Mouse (Mus musculus) myocyte (in vitro differentiated cells): Measurements from ENCODE around the gene Slc25a27. TPM values are rescaled to one million over a fixed set of nuclear protein-coding genes. Genes with fewer than 3 reads are reported as not detected.

Experiments
- H3K27me3 ChIP-seq: one replicate; pipeline ENCODE4 v1.6.1; 2011; ENCODE audit not compliant: control insufficient read depth, insufficient read depth, insufficient read length
- H3K36me3 ChIP-seq: one replicate; pipeline ENCODE4 v1.6.1; 2011; ENCODE audit not compliant: control insufficient read depth, insufficient read depth
- H3K4me2 ChIP-seq: one replicate; pipeline ENCODE4 v1.6.1; 2011; ENCODE audit warnings: low read depth, control low read depth
- H3K4me3 ChIP-seq: one replicate; pipeline ENCODE4 v1.5.1; 2011; ENCODE audit warnings: mild to moderate bottlenecking, control low read depth, moderate library complexity
- H3K79me2 ChIP-seq: one replicate; pipeline ENCODE4 v1.6.1; 2011; ENCODE audit not compliant: control insufficient read depth, insufficient read depth
- H3ac ChIP-seq: one replicate; pipeline ENCODE4 v1.6.1; 2011; ENCODE audit not compliant: control insufficient read depth, insufficient read length
- CEBPB ChIP-seq: IDR thresholded peaks from 2 replicates; pipeline ENCODE4 v1.6.1; 2011; ENCODE audit warnings: mild to moderate bottlenecking, moderate library complexity; ENCODE audit not compliant: poor library complexity, insufficient read depth, severe bottlenecking
- E2F4 ChIP-seq: IDR thresholded peaks from one replicate; pipeline ENCODE4 v1.6.1; 2011; ENCODE audit warnings: mild to moderate bottlenecking, control low read depth, moderate library complexity; ENCODE audit not compliant: insufficient read depth
- MAX ChIP-seq: IDR thresholded peaks from one replicate; pipeline ENCODE4 v1.6.1; 2011; ENCODE audit warnings: low read depth, mild to moderate bottlenecking, control low read depth
- MYOD1 ChIP-seq, 3 experiments: IDR thresholded peaks; one replicate each; pipeline ENCODE4 v1.6.1; 2011; ENCODE audit warnings: control low read depth in 2 of 3, low read depth in 2 of 3, mild to moderate bottlenecking in 2 of 3, moderate library complexity in 1 of 3; ENCODE audit not compliant: insufficient read length in 2 of 3, control insufficient read depth in 1 of 3
- MYOG ChIP-seq, 3 experiments: IDR thresholded peaks; one replicate each; pipeline ENCODE4 v1.6.1; 2011; ENCODE audit warnings: control low read depth in 2 of 3, low read depth in 2 of 3, mild to moderate bottlenecking in 2 of 3; ENCODE audit not compliant: insufficient read length in 2 of 3, control insufficient read depth in 1 of 3, insufficient read depth in 1 of 3
- POLR2A ChIP-seq: IDR thresholded peaks from one replicate; pipeline ENCODE4 v1.6.1; 2011; ENCODE audit warnings: low read depth, mild to moderate bottlenecking, control low read depth, moderate library complexity; ENCODE audit not compliant: insufficient read length
- POLR2AphosphoS2 ChIP-seq: IDR thresholded peaks from one replicate; pipeline ENCODE4 v1.6.1; 2011; ENCODE audit warnings: low read depth, control low read depth; ENCODE audit not compliant: insufficient read length
- REST ChIP-seq: IDR thresholded peaks from one replicate; pipeline ENCODE4 v1.6.1; 2011; ENCODE audit warnings: mild to moderate bottlenecking, control low read depth, moderate library complexity; ENCODE audit not compliant: insufficient read depth, insufficient read length
- SRF ChIP-seq: IDR thresholded peaks from one replicate; pipeline ENCODE4 v1.6.1; 2011; ENCODE audit warnings: low read depth; ENCODE audit not compliant: control insufficient read depth, insufficient read length
- TCF12 ChIP-seq: IDR thresholded peaks from one replicate; pipeline ENCODE4 v1.6.1; 2011; ENCODE audit warnings: mild to moderate bottlenecking, control low read depth; ENCODE audit not compliant: poor library complexity, insufficient read depth, severe bottlenecking
- TCF3 ChIP-seq: IDR thresholded peaks from one replicate; pipeline ENCODE4 v1.6.1; 2011; ENCODE audit warnings: low read depth, control low read depth; ENCODE audit not compliant: insufficient read length
- USF1 ChIP-seq: IDR thresholded peaks from one replicate; pipeline ENCODE4 v1.6.1; 2011; ENCODE audit warnings: low read depth, mild to moderate bottlenecking, control low read depth, moderate library complexity
- polyA plus RNA-seq: library from polyadenylated mRNA; unstranded; fragments of >200 nt; fragmentation: generic; extraction: Trizol; gene quantifications from one replicate; pipeline ENCODE4 v1.2.1, GENCODE M21; 2012; ENCODE audit warnings: missing spikeins

Slc25a27 gene
- polyA plus RNA-seq, 1 experiment = 1.1 TPM

DNA sequence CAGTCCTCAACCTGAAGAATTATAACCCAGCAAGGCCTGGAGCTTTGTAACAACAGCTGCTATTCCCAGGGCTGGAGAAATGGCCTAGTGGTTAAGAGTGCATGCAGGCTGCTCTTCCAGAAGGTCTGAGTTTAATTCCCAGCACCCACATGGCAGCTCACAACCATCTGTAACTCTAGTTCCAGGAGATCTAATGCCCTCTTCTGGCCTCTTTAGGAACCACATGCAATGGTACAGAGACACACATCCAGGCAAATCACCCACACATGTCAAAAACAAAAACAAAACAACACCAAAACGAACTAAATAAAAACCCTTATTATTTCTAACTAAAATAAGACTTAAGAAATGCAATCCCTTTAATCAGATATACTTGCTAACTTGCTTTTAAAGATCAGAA, 26.2 kb downstream of the Slc25a27 start:
- no peak for TF ChIP-seq TCF12
- TF ChIP-seq MYOD1 (IDR thresholded peaks at IDR 0.05; ENCODE audit: control insufficient read depth in 1 of 3, insufficient read length in 2 of 3, low read depth in 2 of 3) = no peak
- TF ChIP-seq MAX = no peak
- no peak for TF ChIP-seq USF1
- no peak for TF ChIP-seq TCF3
- TF ChIP-seq POLR2AphosphoS2 = no peak
- TF ChIP-seq POLR2A = no peak
- no peak for TF ChIP-seq CEBPB
- TF ChIP-seq E2F4 = no peak
- no peak for TF ChIP-seq SRF
- TF ChIP-seq MYOG (IDR thresholded peaks at IDR 0.05; ENCODE audit: control insufficient read depth in 1 of 3, insufficient read depth in 1 of 3, insufficient read length in 2 of 3, low read depth in 2 of 3) = no peak
- TF ChIP-seq REST = no peak

DNA sequence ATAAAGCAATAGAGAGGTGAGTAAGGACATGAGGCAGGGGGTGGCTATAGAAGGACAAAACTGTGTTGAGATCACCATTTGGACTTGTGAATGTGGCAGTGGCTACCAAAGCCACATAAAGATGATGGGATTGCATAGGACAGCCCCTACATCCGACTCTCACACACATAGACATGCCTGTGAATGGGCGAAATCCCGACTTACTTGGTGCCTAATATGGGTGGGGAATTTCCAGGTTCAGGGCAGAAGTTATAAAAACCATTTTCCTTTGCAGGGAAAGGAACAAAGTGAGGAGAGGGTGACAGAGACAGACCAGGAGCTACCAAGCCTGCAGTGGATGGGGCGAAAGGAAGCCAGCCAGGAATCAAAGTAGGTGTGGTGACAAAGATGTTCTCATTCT, 29.9 kb downstream of the Slc25a27 start:
- H3K4me2 ChIP-seq = no peak overlapping the region

More for the DNA sequence above, 26.2 kb downstream of the Slc25a27 start:
- H3K27me3 ChIP-seq = no peaks in the 10 kb centered on the region
- H3K79me2 ChIP-seq = no peaks in the 10 kb centered on the region
- no peak overlapping the region for H3K4me2 ChIP-seq
- H3ac ChIP-seq = no peak overlapping the region
- no peak overlapping the region for H3K4me3 ChIP-seq
- no peaks in the 10 kb centered on the region for H3K36me3 ChIP-seq

DNA sequence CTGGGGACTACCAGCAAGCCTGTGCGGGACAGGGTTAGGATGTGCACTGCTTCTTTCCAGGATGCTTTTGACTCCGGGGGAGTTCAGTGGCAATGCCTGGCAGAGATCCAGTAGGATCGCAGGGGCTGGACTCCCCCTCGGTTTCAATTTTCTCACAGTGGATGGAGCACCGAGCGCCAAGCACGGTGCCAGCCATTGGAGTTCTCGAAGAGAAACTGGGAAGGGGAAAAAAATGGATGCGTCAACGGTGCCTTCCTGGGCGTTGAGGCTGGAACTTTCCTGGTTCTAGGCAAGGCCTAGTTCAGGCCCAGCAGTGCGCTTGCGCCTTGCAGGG, 36.6 kb downstream of the Slc25a27 start:
- TF ChIP-seq TCF3 (no peak), POLR2A (no peak), MAX (no peak), USF1 (no peak), MYOG (IDR thresholded peaks at IDR 0.05; ENCODE audit: control insufficient read depth in 1 of 3, insufficient read depth in 1 of 3, insufficient read length in 2 of 3, low read depth in 2 of 3) (no peak), E2F4 (no peak), MYOD1 (IDR thresholded peaks at IDR 0.05; ENCODE audit: control insufficient read depth in 1 of 3, insufficient read length in 2 of 3, low read depth in 2 of 3) (no peak), POLR2AphosphoS2 (no peak)

More for the DNA sequence above, 29.9 kb downstream of the Slc25a27 start:
- Histone ChIP-seq H3K79me2 (no peaks in the 10 kb centered on the region), H3K36me3 (no peaks in the 10 kb centered on the region), H3K27me3 (no peaks in the 10 kb centered on the region), H3K4me3 (no peak overlapping the region), H3ac (no peak overlapping the region)
- TF ChIP-seq TCF12 = no peak
- no peak for TF ChIP-seq TCF3
- no peak for TF ChIP-seq POLR2AphosphoS2
- TF ChIP-seq USF1 = no peak
- TF ChIP-seq MAX = no peak
- TF ChIP-seq CEBPB = no peak
- no peak for TF ChIP-seq SRF
- TF ChIP-seq MYOG (IDR thresholded peaks at IDR 0.05; ENCODE audit: control insufficient read depth in 1 of 3, insufficient read depth in 1 of 3, insufficient read length in 2 of 3, low read depth in 2 of 3) = no peak
- TF ChIP-seq POLR2A = no peak
- no peak for TF ChIP-seq MYOD1 (IDR thresholded peaks at IDR 0.05; ENCODE audit: control insufficient read depth in 1 of 3, insufficient read length in 2 of 3, low read depth in 2 of 3)
- TF ChIP-seq REST = no peak
- TF ChIP-seq E2F4 = no peak

DNA sequence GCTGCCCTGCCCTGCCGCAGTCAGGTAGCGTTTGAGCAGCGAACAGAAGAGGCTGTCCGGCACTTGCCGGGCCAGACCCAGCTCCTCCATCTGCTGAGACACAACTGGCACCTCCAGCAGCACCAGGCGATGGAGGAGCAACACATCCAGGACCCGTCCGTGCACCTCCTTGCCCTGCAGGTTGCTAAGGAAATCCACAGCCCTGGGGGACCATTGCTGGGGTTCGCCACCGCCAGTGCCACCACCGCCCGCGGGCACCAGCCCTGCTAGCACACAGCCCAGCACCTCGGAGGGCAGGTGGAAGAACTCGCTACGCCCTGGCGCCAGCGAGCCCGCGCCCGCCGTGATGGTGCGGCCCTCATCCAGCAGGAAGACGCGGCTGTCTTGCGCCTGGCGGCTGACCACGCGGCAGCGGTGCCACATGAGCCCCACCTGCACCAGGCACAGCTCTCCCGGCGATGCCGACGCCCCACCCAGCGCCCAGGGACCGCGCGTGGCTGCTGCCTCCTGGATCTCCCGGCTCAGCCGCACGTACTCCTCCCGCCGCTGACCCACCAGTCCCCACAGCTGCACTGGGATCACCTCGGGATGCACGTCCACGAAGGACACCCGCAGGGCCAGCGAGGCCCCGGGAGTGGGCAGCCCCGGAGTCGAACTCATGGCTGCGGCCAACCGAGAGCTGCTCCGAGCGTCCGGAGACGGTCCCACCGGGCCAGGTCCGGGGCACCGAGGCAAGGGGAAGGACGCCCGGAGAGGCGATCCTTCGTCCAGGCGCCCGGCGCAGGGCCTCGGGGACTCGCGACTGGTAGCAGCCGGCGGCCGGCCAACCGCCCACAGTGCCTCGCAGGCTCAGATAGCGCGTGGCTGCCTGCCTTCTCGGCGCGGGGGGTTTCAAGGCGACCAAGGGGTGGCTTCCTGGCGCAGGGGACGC, 37.3 kb downstream of the Slc25a27 start, which contains the start of gene Tdrd6:
Gene Tdrd6 (minus strand): TSS at position 804 of the 931 bp plus-strand sequence.
- TF ChIP-seq MAX = no peak
- TF ChIP-seq MYOD1 (IDR thresholded peaks at IDR 0.05; ENCODE audit: control insufficient read depth in 1 of 3, insufficient read length in 2 of 3, low read depth in 2 of 3) = no peak
- no peak for TF ChIP-seq POLR2AphosphoS2
- TF ChIP-seq E2F4 = no peak
- no peak for TF ChIP-seq REST
- TF ChIP-seq POLR2A = no peak
- no peak for TF ChIP-seq SRF
- TF ChIP-seq MYOG (IDR thresholded peaks at IDR 0.05; ENCODE audit: control insufficient read depth in 1 of 3, insufficient read depth in 1 of 3, insufficient read length in 2 of 3, low read depth in 2 of 3) = no peak
- no peak for TF ChIP-seq CEBPB
- TF ChIP-seq TCF3 = no peak
- no peak for TF ChIP-seq TCF12
- no peak for TF ChIP-seq USF1
- Histone ChIP-seq H3K4me2 (no peak within 1 kb of the TSS), H3K4me3 (no peak within 1 kb of the TSS), H3K36me3 (no peaks in the 10 kb centered on the region), H3K79me2 (no peaks in the 10 kb centered on the region), H3K27me3 (no peaks in the 10 kb centered on the region), H3ac (no peak within 1 kb of the TSS)

More for the DNA sequence above, 36.6 kb downstream of the Slc25a27 start:
- Histone ChIP-seq H3K79me2 (no peaks in the 10 kb centered on the region), H3K4me2 (no peak overlapping the region), H3K36me3 (no peaks in the 10 kb centered on the region), H3K27me3 (no peaks in the 10 kb centered on the region), H3K4me3 (no peak overlapping the region), H3ac (no peak overlapping the region)
